Mouse (Mus musculus): ENCODE measurements around the gene Pla2g6. TPM values are rescaled to one million over a fixed set of nuclear protein-coding genes. Genes with fewer than 3 reads are reported as not detected.

Gene Pla2g6
- polyA plus RNA-seq, 1 experiment: 40.6 TPM

DNA sequence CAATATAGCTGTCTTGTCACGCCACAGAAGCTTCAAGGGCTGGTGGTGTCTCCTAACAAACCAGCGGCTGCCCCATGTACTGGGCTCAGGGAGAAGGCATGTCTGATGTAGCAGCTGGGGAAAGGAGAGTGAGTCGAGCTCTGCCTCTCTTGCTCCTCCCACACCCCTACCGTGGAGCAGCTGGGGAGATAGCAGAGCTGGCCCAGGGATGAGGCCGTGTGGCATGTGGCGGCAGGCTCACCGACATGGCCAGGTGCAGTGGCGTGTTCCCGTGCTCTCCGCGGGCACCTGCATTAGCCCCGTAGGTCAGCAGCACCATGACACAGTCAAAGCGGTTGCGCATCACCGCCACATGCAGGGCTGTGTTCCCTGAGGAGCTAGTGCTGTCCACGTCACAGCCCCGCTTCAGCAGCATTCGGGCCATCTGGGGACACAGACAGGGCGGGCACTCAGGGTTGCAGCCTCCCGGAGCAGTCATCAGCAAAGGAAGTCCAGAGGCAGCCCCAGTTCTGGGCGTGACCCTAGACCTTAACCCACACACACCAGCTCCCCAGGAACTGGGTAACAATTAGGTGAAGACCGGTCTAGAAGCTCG is 22.1 kb downstream of the Pla2g6 start:
- H3K27me3 ChIP-seq (ENCODE audit: control insufficient read depth, insufficient read depth, low read length, poor library complexity, severe bottlenecking): no peaks in the 10 kb centered on the region
- TF ChIP-seq EP300 (IDR thresholded peaks at IDR 0.05; ENCODE audit: insufficient read depth, low read depth, low read length) (no peak), CTCF (IDR thresholded peaks at IDR 0.05; ENCODE audit: low read depth, low read length) (no peak), POLR2A (IDR thresholded peaks at IDR 0.05; ENCODE audit: insufficient read depth, low read length) (no peak)
- no peaks in the 10 kb centered on the region for H3K9me3 ChIP-seq (replicated peaks; ENCODE audit: control insufficient read depth, insufficient read depth, low read length, poor library complexity, severe bottlenecking)
- no peak overlapping the region for H3K27ac ChIP-seq (ENCODE audit: insufficient read depth, low read length)
- no peak overlapping the region for H3K9ac ChIP-seq (ENCODE audit: low read depth, poor library complexity, severe bottlenecking)
- H3K4me1 ChIP-seq (ENCODE audit: control insufficient read depth, insufficient read depth, low read length): no peaks in the 10 kb centered on the region
- no peaks in the 10 kb centered on the region for H3K36me3 ChIP-seq (ENCODE audit: control insufficient read depth, insufficient read depth, low read length, poor library complexity, severe bottlenecking)
- peak overlapping the region; percentile 36 for H3K4me3 ChIP-seq (ENCODE audit: low read depth, low read length)

DNA sequence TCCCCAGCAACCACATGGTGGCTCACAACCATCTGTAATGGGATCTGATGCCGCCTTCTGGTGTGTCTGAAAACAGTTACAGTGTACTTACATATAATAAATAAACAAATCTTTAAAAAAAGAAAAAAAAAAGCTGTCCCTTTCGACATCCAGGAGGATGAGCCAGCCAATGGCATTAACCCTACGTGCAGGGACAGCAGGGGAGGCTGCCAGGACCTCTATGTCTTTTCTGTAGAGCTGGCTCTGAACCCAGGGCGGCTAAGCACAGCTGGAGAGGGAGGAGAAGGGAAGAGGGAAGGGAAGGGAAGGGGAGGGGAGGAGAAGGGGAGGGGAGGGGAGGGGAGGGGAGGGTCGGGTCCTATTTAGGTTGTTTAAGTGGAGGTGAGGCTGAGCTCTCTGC is 23.4 kb downstream of the Pla2g6 start:
- TF ChIP-seq EP300 (IDR thresholded peaks at IDR 0.05; ENCODE audit: insufficient read depth, low read depth, low read length) (no peak), POLR2A (IDR thresholded peaks at IDR 0.05; ENCODE audit: insufficient read depth, low read length) (no peak), CTCF (IDR thresholded peaks at IDR 0.05; ENCODE audit: low read depth, low read length) (no peak)

GRCm38 (mm10) chr15:79303725-79304124 is 24.5 kb downstream of the Pla2g6 start:
- H3K9ac ChIP-seq (ENCODE audit: low read depth, poor library complexity, severe bottlenecking): no peak overlapping the region
- H3K9me3 ChIP-seq (replicated peaks; ENCODE audit: control insufficient read depth, insufficient read depth, low read length, poor library complexity, severe bottlenecking): no peaks in the 10 kb centered on the region
- no peak overlapping the region for H3K27ac ChIP-seq (ENCODE audit: insufficient read depth, low read length)
- no peaks in the 10 kb centered on the region for H3K4me1 ChIP-seq (ENCODE audit: control insufficient read depth, insufficient read depth, low read length)
- TF ChIP-seq CTCF (IDR thresholded peaks at IDR 0.05; ENCODE audit: low read depth, low read length) (no peak), POLR2A (IDR thresholded peaks at IDR 0.05; ENCODE audit: insufficient read depth, low read length) (no peak), EP300 (IDR thresholded peaks at IDR 0.05; ENCODE audit: insufficient read depth, low read depth, low read length) (no peak)
- H3K4me3 ChIP-seq (ENCODE audit: low read depth, low read length): no peak overlapping the region
- no peaks in the 10 kb centered on the region for H3K27me3 ChIP-seq (ENCODE audit: control insufficient read depth, insufficient read depth, low read length, poor library complexity, severe bottlenecking)
- no peaks in the 10 kb centered on the region for H3K36me3 ChIP-seq (ENCODE audit: control insufficient read depth, insufficient read depth, low read length, poor library complexity, severe bottlenecking)

More for the DNA sequence above, 23.4 kb downstream of the Pla2g6 start:
- Histone ChIP-seq H3K4me3 (ENCODE audit: low read depth, low read length) (no peak overlapping the region), H3K27ac (ENCODE audit: insufficient read depth, low read length) (no peak overlapping the region), H3K4me1 (ENCODE audit: control insufficient read depth, insufficient read depth, low read length) (no peaks in the 10 kb centered on the region), H3K36me3 (ENCODE audit: control insufficient read depth, insufficient read depth, low read length, poor library complexity, severe bottlenecking) (no peaks in the 10 kb centered on the region), H3K27me3 (ENCODE audit: control insufficient read depth, insufficient read depth, low read length, poor library complexity, severe bottlenecking) (no peaks in the 10 kb centered on the region), H3K9ac (ENCODE audit: low read depth, poor library complexity, severe bottlenecking) (no peak overlapping the region), H3K9me3 (replicated peaks; ENCODE audit: control insufficient read depth, insufficient read depth, low read length, poor library complexity, severe bottlenecking) (no peaks in the 10 kb centered on the region)

GRCm38 (mm10) chr15:79299563-79300155 is 28.5 kb downstream of the Pla2g6 start:
- Histone ChIP-seq H3K4me3 (ENCODE audit: low read depth, low read length) (no peak overlapping the region), H3K4me1 (ENCODE audit: control insufficient read depth, insufficient read depth, low read length) (no peaks in the 10 kb centered on the region), H3K27me3 (ENCODE audit: control insufficient read depth, insufficient read depth, low read length, poor library complexity, severe bottlenecking) (no peaks in the 10 kb centered on the region), H3K27ac (ENCODE audit: insufficient read depth, low read length) (no peak overlapping the region), H3K9ac (ENCODE audit: low read depth, poor library complexity, severe bottlenecking) (no peak overlapping the region), H3K9me3 (replicated peaks; ENCODE audit: control insufficient read depth, insufficient read depth, low read length, poor library complexity, severe bottlenecking) (no peaks in the 10 kb centered on the region), H3K36me3 (ENCODE audit: control insufficient read depth, insufficient read depth, low read length, poor library complexity, severe bottlenecking) (no peaks in the 10 kb centered on the region)
- TF ChIP-seq POLR2A (IDR thresholded peaks at IDR 0.05; ENCODE audit: insufficient read depth, low read length): no peak
- no peak for TF ChIP-seq CTCF (IDR thresholded peaks at IDR 0.05; ENCODE audit: low read depth, low read length)
- TF ChIP-seq EP300 (IDR thresholded peaks at IDR 0.05; ENCODE audit: insufficient read depth, low read depth, low read length): no peak

DNA sequence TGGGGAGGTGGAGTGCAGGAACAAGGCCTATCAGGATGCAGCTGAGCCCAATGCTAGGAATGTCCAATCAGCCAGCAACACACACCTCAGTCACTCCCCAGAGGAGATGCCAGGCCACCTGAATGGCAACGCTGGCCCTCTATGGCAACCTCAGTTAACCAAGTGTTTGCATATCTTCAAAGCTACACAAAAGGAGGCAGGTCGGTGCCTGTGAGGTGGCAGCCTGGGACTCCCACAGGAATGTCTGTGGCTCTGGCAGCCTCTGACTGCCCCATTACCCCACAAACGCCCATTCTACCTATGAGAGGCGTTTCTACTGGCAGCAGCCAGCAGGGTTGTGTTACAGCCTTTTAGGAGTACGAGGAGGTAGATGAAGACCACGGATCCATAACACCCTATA is 29.6 kb downstream of the Pla2g6 start:
- TF ChIP-seq EP300 (IDR thresholded peaks at IDR 0.05; ENCODE audit: insufficient read depth, low read depth, low read length) (no peak), CTCF (IDR thresholded peaks at IDR 0.05; ENCODE audit: low read depth, low read length) (no peak), POLR2A (IDR thresholded peaks at IDR 0.05; ENCODE audit: insufficient read depth, low read length) (no peak)
- Histone ChIP-seq H3K4me3 (ENCODE audit: low read depth, low read length) (no peak overlapping the region), H3K4me1 (ENCODE audit: control insufficient read depth, insufficient read depth, low read length) (no peaks in the 10 kb centered on the region), H3K36me3 (ENCODE audit: control insufficient read depth, insufficient read depth, low read length, poor library complexity, severe bottlenecking) (no peaks in the 10 kb centered on the region; the same call in none of the 2 replicates), H3K27ac (ENCODE audit: insufficient read depth, low read length) (no peak overlapping the region), H3K27me3 (ENCODE audit: control insufficient read depth, insufficient read depth, low read length, poor library complexity, severe bottlenecking) (no peaks in the 10 kb centered on the region), H3K9me3 (replicated peaks; ENCODE audit: control insufficient read depth, insufficient read depth, low read length, poor library complexity, severe bottlenecking) (no peaks in the 10 kb centered on the region), H3K9ac (ENCODE audit: low read depth, poor library complexity, severe bottlenecking) (no peak overlapping the region)

DNA sequence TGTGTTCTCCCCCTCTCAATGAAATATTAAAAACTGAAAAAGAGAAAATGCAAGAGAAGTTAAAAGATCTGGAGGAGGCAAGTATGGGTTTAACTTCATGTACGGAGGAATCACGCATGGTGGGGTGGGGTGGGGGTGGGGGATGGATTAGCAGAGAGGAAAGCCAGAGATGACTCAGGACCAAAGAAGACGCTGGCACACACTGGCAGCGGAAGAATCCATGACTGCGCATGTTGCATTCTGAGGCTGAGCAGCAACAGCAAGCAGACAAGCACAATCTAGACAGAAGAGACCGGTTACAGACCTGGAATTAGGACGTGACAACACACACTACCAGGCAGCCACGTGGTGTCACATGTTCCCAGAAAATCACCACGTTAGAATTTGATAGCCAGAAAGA is 35.4 kb downstream of the Pla2g6 start:
- no peaks in the 10 kb centered on the region for H3K9me3 ChIP-seq (replicated peaks; ENCODE audit: control insufficient read depth, insufficient read depth, low read length, poor library complexity, severe bottlenecking)
- no peak overlapping the region for H3K9ac ChIP-seq (ENCODE audit: low read depth, poor library complexity, severe bottlenecking)
- no peak for TF ChIP-seq EP300 (IDR thresholded peaks at IDR 0.05; ENCODE audit: insufficient read depth, low read depth, low read length)
- TF ChIP-seq POLR2A (IDR thresholded peaks at IDR 0.05; ENCODE audit: insufficient read depth, low read length): no peak
- no peak for TF ChIP-seq CTCF (IDR thresholded peaks at IDR 0.05; ENCODE audit: low read depth, low read length)
- H3K27ac ChIP-seq (ENCODE audit: insufficient read depth, low read length): no peak overlapping the region
- H3K27me3 ChIP-seq (ENCODE audit: control insufficient read depth, insufficient read depth, low read length, poor library complexity, severe bottlenecking): no peaks in the 10 kb centered on the region
- H3K4me3 ChIP-seq (ENCODE audit: low read depth, low read length): no peak overlapping the region
- H3K36me3 ChIP-seq (ENCODE audit: control insufficient read depth, insufficient read depth, low read length, poor library complexity, severe bottlenecking): no peaks in the 10 kb centered on the region; the same call in none of the 2 replicates
- no peaks in the 10 kb centered on the region for H3K4me1 ChIP-seq (ENCODE audit: control insufficient read depth, insufficient read depth, low read length)

All from ES-Bruce4 (cell line).